Mouse (Mus musculus) retina, adult 2 months (tissue): ENCODE data around the gene Gm1604a.
"Not testable (repeated sequence)": the region's sequence is repeated elsewhere in the genome, so short reads cannot be mapped to it uniquely, and the experiment has no call there.

ENCODE experiments used
- DNase-seq: peaks from one replicate; pipeline ENCODE4 v3.0.0-alpha.2; 2012; ENCODE audit warnings: low read depth, low spot score

Gene Gm1604a

GRCm38 (mm10) chr17:7025257-7025656, at the start of gene Gm1604a:
Gm1604a (plus strand) TSS chr17:7025568.
- DNase-seq, result not testable (repeated sequence)

DNA sequence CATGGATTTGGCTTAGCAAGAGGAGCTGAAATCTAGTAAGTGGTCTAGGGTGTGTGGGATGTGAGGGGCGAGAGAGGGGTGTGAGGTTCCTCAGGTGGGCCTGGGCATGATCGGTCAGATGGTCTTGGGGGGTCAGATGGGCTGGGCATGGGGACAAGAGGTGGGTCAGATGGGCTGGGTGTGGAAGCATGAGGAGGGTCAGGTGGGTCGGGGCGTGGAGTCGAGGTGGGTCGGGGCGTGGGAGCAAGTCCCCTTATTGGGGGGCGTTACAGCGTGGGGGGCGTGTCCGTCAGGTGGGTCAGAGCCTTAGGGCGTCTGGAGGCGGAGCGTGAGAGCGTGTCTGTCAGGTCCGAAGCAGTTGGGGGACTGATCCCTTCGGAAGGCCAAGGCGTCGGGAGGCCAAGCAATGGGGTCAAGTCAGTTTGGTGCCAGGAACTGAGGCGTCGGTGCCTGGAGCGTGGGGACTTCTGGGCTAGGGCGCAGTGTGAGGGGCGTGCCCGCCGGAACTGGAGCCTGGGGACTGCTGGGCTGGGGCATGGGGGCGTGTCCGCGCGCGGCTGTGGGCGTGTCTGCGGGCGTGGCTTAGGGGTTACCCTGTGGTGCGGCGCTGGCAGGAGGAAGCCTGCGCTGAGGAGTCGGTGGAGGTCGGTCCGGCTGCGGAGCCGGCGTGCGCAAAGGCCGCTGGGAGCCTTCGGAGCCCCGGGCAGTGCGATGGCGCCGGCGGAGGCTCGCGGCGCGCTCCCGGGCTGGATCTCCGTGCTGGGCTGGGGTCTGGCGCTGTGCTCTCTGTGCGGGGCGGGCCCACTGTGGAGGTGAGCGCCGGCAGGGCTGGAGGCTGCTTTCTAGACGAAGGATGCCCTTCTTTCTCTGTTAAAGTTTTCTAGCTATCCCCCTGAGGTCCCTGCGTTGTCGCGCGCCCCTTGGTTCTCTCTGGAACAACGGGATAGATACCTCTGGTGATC, 46.8 kb upstream of the Gm1604a start, which contains the start of gene Gm49721:
Gene Gm49721, plus strand, starts transcription at position 618 of the 962 bp plus-strand sequence.
- not testable (repeated sequence) for DNase-seq

- DNase-seq, result not testable (repeated sequence)
Measured at GRCm38 (mm10) chr17:6979380-6979779, 46.0 kb upstream of the Gm1604a start.

- not testable (repeated sequence) for DNase-seq
Measured at GRCm38 (mm10) chr17:6980144-6980543, 45.2 kb upstream of the Gm1604a start.

- not testable (repeated sequence) for DNase-seq
Measured at GRCm38 (mm10) chr17:6986118-6986517, 39.2 kb upstream of the Gm1604a start.

- not testable (repeated sequence) for DNase-seq
Measured at GRCm38 (mm10) chr17:6995504-6995903, 29.9 kb upstream of the Gm1604a start.

- DNase-seq, result not testable (repeated sequence)
Measured at GRCm38 (mm10) chr17:6996826-6997225, 28.5 kb upstream of the Gm1604a start.

- not testable (repeated sequence) for DNase-seq
Measured at GRCm38 (mm10) chr17:6997778-6998490, 27.4 kb upstream of the Gm1604a start.

DNA sequence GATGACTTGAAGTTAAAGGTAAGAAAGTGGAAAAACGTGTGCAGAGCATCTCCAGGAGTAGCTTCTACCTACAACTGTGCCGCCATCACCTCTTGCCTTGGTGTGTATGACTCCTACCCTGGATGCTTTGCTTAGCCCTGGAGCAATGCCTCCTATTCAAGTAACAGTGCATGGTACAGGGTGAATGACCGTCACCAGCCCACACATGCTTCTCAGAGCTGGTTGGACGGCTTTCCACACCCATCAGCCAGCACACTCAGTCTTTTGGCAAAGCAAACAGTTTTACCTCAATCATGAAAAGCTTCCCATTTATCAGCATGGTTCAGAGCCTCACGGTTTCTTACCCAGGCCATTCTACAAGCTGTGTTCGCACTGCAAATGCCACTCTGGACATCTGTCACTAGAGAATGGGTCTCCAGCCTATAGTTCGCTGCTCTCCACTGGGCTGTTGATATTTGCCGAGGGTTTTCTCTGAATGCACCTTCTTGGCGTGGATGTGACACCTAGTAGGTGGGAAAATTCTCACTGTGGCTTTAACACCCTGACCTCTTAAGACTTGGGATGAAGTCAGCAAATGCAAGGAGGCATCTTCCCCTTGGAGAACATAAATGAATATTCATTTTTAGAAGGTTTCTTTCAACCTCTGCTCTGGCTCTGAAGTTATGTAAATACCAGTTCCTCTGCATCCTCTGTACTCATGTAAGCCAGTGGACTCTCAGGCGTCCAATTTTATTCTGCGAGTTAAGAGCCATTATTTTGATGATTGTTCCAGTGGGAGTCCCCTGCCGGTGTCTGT, 23.4 kb upstream of the Gm1604a start:
- not testable (repeated sequence) for DNase-seq

GRCm38 (mm10) chr17:7003392-7003791, 22.0 kb upstream of the Gm1604a start:
- DNase-seq, result not testable (repeated sequence)

DNA sequence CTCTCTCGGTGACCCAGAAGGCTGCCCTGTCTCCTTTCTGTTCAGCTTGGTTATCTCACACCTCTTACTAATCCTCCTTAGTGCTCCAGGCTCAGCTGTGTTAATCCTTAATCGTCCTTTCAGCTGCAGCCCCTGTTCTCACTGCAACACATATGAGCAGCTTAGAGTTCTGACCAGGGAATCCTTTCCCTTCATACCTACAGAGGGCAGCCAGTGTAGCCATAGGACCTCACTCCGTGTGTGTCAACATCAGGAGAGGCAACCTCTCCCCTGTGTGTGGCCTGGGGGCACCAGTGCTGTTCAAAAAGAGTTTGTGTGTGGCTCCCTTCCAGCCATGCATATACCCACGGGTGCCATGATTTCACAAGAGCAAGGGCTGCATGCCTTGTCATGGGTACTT, 19.7 kb upstream of the Gm1604a start:
- DNase-seq, result peak; percentile 58

DNA sequence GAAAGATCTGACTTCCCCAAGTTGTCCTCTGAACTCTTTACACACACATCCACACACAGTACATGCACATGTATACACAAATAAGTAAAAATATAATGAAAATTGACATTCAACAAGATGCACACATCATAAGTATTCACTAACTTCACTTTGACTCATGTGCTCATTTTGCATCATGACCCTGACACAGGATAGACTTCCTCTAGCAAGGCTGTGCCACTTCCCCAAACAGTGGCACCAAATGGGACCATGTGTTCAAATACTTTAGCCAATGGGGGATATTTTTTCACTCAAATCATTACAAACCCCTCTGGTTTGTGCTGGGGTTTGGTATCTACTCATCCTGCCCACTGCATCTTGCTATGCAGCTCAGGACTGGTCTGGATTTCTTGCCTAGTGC, 16.5 kb upstream of the Gm1604a start:
- DNase-seq, result not testable (repeated sequence)

DNA sequence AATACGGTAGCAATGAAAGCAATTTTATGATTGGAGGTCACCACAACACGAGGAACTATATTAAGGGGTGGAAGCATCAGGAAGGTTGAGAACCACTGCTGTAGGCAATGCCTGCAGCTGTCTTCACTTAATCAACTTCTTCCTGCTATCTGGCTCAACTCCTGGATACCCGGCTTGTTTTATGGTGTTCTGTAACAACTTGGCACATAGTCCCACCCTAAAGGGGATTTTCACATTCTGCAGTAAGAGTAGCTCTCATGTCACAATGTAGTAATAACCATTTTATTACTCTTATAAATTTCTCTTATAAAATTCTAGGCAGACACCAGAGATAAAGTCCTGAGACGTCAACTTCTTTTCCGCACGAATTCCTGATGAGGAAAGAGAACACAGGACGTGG, 15.9 kb upstream of the Gm1604a start:
- DNase-seq, result not testable (repeated sequence)

- DNase-seq, result not testable (repeated sequence)
Measured at GRCm38 (mm10) chr17:7009901-7010300, 15.5 kb upstream of the Gm1604a start.

DNA sequence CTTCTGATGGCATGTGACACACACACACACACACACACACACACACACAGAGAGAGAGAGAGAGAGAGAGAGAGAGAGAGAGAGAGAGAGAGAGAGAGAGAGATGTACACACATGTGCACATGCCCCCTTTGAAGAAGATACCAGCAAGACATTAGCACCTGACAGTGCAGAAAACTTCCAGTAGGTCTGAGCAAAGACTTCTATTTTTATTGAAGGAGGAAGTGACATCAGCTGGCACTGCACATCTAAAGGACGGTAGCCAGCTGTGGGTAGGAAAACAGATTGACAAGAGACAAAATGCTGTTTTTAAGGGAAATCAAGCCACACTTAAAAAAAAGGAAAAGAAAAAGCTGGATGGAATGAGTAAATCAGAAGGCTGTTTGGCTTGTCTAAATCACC, 11.2 kb upstream of the Gm1604a start:
- not testable (repeated sequence) for DNase-seq

- DNase-seq, result not testable (repeated sequence)
Measured at GRCm38 (mm10) chr17:7025764-7026346, 487 bp downstream of the Gm1604a start.

- DNase-seq, result not testable (repeated sequence)
Measured at GRCm38 (mm10) chr17:7030204-7030603, 4.8 kb downstream of the Gm1604a start.

DNA sequence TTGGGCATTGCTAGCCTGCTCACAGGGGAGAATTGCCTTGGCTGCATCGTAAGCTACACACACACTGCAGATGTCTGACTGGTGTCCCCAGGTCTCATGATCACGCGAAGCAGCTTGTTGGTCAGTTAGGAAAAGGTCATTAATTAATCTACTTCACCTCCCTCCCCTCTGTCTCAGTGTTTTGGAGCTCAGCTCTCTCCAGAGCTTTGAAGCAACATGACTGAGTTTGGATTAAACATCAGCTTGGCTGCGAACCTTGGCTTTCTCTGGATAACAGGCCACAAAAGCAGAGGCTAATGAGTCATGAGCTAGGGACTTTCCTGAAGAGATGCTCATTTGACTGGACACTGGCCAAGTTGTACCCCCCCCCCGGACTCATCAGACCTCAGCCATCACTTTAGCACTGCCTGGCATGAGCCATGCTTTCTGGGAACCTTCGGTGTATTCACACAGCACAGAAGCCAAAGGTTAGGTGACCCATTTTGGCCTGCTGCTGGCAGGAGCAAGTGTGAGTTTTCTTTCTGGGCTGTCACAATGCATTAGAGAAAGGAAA, 5.3 kb downstream of the Gm1604a start:
- DNase-seq, result not testable (repeated sequence)

DNA sequence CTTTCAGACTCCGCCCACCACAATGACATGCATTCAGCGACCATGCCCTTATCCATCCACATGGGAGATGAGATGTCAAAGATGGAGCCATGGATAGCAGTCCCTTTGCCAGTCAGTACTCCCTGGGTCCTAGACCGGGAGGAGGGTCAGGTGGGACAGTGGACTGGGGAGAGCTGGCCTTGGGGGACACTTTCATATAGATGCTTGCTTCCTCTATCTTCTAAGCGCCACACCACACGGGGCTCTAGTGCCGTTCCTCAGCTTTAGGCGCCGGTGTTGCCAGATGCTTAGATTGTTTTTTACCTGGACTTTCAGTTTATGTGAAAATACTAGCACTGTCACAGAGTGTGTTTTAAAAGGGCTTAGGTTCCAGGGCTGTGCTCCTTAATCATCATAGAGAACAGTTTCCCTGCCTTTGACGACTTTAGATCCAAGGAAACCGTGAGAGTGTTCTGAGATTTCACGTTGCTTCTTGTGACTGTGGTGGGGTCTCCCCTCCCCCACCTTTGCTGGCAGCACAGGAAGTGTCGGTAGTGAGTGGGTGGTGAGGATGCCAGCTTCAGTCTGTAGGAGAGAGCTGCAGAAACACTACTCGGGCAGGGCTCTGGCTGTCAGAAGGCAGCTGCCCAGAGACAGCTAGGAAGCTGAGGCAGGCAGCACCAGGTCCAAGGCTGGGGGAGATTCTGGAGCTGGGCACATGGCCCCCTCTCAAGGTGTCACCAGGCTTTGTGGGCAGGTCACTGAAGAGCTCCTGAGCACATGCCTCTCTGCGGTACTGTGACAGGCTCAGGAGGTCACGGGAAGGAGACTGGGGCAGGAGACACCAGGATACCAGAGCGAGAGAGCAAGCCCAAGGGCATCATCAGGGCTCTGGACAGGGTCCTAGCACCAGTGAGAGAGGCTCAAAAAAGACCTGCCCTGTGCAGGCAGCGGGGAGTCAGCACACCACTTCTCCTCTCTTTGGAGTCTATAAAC, 8.1 kb downstream of the Gm1604a start:
- DNase-seq, result not testable (repeated sequence)
